Mouse (Mus musculus): Measurements from ENCODE around the gene Nfu1.
"Not testable (repeated sequence)": the region's sequence is repeated elsewhere in the genome, so short reads cannot be mapped to it uniquely, and the experiment has no call there.

The Nfu1 gene

DNA sequence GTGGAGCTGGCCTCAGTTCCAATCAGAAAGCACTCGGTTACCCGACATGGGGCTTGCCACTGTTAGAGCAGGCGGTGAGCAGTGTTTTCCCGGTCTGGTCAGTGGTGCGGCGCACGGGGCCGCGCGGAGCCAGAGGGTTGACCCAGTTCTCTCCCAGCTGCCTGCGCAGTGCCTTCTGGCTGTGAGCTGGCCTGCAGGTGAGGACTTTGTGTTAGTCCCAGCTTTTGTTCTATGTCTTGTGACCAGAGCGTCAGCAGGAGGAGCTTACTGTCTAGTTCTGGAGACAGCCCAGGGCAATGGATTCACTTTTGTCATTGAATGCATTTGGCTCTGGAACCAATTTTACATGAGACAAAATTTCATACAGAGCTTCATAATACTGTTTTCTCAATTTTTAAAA is 12.8 kb downstream of the Nfu1 start:
- no peak for DNase-seq (ENCODE audit: low read depth, low spot score)

DNA sequence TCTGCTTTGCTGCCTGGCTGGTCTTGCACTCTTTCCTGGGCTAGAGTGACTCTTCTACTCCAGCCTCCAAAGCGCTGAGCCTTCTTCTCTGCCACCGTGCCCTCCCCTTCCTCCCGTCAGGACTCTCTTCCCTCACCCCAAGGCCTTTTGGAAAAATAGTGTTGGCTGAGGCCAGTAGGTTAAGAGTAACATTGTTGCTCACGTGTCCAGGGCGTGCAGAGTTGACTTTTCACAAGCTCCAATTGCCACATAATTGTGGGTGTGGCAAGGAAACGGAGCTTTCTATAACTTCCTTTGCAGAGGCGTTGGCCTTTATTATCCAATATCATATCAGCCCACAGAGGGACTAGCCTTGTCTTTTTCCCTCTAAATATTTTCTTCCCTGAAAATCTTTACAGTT is 17.9 kb downstream of the Nfu1 start:
- no peak for DNase-seq (ENCODE audit: low read depth, low spot score)

DNA sequence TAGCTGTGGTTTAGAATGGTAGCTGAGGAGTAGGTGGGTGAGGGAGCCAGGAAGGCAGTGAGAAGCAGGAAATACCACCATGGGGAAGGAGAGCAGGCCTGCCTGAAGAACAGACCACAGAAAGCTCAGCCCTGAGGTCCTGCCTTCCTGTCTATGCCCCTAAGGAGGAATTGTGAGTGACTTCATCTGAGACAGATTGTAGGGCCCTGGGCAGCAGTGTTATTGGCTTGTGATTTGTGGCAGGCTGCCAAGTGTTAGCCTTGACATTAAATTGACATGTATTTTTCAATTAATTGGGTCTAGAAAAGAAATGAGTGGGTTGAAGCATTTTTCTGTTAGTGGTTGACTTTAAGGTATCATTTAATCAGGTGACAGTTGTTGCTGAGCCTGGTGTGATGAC is 19.8 kb downstream of the Nfu1 start:
- DNase-seq (ENCODE audit: low read depth, low spot score) = no peak

DNA sequence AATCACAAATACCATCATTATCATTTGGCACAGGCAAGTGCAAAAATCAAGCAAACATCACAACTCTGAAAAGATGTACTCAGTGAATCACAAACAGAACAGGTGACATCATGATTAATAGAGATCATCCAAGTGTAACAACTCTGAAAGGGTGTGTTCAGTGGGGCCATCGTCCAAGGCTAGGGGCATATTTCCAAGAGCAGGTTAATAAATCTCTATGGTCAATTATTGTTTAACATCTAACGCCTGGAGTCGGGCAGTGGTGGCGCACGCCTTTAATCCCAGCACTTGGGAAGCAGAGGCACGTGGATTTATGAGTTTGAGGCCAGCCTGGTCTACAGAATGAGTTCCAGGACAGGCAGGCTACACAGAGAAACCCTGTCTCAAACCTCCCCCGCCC is 22.3 kb downstream of the Nfu1 start:
- DNase-seq (ENCODE audit: low read depth, low spot score) = not testable (repeated sequence)

DNA sequence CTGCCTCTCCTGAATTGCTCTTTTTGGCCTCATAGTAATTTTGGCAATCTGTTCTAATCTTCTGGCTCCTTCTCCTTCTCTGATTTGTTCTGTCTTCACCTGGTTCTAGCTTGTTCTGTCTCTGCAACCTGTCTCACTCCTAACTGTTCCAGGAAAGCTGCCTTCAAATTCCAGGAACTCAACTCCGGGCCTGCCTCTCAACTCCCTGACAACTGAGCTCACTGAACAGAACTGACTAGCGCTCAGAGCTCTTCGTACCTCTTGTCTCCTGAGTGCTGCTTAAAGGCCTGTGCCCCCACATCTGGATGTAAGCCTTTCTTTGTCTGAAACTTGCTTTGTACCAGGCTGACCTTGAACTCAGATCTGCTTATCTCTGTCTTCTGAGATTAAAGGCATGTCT is 23.4 kb downstream of the Nfu1 start:
- no peak for DNase-seq (ENCODE audit: low read depth, low spot score)

DNA sequence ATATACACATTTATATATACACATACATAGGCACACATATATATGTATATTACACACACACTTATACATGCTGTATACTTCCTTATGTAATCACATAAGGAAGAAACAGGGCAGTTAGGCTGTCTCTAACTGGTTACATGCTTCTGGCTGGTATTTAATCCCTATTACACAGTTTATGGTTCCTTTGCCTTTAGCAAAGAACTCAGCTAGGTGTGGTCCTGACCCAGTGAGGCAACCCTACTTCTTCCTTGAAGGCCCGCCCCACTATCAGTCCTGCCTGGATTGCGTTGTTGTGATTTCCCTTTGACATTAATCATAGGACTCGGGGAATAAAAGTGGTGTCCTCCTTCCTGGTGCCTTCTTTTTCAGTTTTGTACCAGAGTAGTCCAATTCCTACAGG is 25.4 kb downstream of the Nfu1 start:
- DNase-seq (ENCODE audit: low read depth, low spot score) = no peak

DNA sequence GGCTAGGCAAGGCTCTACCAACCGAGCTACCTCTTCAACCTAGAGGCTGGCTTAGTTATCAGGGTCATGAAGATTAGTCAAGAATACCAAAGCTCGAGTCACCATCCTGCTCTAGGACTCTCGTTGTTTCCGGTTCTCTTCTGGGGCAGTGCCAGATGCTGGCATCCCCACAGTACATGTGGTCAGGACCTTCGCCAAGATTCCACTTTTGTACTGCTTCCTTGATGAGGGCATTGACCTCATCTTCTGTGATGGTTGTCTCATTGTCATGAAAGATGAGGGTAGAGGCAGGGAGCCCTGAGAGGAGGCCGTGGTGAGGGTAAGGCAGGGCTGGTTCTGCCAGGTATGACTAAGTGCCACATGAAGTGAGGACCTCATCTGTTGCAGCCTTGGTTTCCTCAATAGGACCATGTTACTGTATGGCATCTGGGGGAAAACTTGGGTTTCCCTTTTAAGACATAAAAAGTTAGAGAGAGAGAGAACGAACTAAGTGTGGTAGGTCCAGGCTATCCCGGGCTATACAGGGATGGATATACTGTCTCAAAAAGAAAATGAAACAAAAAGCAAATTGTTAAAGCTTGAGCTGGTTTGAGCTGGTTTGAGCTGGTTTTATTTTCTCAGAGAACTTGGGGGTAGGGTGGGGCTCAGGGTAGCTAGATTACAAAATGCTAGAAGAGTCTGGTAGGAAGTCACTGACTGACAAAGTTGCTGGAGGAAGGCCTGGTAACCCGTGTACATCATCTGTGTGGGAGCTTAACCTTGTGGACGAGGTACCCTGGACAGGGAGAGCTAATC is 29.0 kb downstream of the Nfu1 start:
- DNase-seq (ENCODE audit: low read depth, low spot score) = no peak

DNA sequence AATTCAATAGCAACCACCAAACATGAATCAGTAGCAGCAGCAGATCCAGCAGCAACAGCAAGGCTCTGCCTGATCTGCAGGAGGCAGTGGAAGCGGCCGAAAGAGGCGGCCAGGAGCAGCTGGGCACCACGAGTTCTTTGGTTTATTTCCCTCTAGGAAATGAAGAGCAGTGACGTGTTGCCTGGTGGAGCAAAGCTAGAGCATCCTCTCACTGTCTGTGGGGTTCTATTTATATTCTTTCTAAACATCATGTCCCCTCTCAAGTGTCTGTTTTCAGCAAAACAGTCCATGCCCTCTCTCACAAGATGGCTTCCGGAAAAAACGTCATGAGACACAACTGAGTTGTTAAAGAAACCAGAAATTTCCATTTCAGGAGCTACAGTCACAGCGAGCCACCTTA is 30.1 kb downstream of the Nfu1 start:
- no peak for DNase-seq (ENCODE audit: low read depth, low spot score)

DNA sequence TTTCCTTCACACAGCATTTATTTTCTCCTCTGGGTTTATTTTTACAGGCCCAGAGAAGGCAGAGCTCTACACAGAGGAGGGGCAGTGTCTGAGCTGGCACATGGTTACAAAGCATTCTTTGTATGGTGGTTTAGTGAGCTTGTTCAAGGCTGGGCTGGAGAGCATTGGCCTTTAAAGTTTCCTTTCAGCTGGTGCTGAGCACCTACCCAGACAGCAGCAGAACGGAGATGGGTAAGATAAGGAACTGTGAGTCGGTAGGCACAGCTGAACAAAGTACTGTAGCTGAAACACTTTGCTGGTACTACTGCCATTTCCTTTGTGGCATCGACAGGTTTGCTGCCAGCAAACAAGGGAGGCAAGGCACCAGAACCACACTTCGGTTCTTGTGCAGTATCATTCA is 31.9 kb downstream of the Nfu1 start:
- no peak for DNase-seq (ENCODE audit: low read depth, low spot score)

DNA sequence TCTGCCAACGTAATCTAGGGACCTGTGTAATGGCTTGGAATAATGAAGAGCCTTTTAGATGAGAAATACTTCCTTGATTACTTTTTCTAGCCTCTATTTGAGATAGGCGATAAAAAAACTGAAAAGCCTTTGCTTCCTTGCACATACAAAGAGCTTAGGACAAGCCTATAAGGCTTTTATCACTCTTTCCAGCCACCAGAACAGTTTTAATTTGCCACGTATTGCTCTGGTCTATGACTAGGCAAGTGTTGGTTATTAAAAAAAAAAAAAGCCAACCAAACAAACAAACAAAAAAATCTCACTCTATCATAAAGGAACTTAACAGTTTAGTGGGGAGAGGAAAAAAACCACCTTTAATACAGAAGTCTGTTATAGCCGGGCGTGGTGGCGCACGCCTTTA is 32.4 kb downstream of the Nfu1 start:
- no peak for DNase-seq (ENCODE audit: low read depth, low spot score)

DNA sequence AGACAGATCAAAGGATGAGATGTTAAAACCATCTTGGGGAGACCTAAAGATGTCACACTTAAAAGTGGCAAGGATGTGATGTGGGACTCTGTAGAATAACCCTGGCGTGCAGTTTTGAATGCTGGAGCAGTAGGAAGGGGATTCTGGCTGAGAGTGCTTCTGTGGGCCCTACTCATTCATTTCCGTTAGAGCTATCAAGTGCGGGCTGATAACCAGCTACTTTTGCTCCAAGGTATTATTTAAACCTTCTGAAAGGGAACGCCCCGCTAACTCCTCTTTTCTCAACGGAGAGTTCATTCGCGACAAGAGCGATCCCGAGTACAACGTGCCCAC is 32.9 kb downstream of the Nfu1 start:
- no peak for DNase-seq (ENCODE audit: low read depth, low spot score)

DNA sequence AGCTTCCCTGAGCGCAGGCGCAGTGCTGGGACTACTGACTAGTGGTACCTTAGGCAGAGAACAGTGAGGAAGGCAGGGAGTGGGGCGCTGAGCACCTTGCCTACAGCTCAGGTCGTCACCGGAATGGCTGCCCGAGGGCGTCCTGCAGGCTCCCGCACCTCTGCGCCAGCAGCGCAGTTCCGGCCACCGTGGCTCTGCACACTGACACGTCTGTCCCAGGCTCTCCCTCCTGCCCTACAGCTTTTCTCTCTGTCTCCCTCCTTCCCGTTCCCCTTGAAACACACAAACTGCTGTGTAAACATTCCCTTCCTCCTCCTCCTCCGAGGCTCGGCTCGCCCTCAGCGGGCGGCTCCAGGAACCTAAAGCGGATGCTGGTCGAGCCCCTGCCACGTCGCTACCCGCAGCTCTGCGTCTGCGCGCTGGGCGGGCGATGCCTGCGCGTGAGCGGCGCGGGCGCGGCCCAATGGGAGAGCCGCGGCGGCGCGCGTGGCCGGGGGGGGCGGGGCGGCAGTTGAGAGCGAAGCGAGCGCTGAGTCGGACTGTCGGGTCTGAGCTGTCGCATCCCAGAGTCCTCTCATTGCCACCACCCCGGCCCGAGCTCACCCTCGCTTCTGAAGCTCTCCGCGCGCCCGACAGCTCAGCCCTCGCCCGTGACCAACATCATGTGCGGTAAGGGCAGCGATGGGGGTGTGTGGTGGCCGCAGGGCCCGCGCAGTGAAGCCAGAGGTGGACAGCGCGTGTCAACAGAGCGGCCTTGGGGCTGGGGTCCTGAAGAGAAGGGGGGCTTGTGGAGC is 33.5 kb downstream of the Nfu1 start, which contains the start of gene Gfpt1:
Gene Gfpt1, plus strand, starts transcription at position 510 of the 794 bp plus-strand sequence.
- peak; percentile 81 for DNase-seq (ENCODE audit: low read depth, low spot score)

DNA sequence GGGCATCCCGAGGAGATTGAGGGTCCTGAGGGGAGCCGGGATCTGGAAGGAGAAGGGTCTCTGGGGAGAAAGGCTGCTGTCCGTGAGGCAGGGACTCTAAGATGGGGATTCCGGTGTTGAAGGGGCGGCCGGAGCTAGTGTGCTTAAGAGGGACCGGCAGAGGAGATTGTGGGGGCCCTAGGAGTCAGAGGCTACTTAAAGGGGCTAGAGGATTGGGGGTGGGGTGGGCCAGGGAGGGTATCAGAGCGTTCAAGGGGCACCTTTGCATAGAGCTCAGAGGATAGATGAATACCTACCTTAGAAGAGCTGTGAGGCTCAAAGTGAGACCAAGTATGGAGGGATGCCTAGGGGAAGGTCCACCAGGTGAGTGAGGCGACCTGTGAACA is 34.1 kb downstream of the Nfu1 start:
- DNase-seq (ENCODE audit: low read depth, low spot score) = no peak

DNA sequence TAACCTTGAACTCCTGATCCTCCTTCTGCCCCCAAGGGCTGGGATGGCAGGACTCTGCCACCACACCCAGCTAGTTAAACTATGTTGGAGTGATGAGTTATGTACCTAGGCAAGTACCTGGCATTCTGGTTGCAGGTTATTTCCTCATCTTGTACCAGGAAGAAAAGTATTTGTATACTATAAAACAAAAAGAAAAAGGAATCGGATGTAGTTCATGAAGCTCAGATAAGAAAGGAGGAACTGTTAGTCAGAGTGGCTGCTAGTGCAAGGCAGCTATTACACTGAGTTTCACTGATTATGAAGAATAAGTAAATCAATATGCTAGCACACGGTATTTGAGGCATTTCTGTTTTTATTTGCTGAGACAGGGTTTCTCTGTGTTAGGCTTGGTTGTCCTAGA is 35.9 kb downstream of the Nfu1 start:
- no peak for DNase-seq (ENCODE audit: low read depth, low spot score)

DNA sequence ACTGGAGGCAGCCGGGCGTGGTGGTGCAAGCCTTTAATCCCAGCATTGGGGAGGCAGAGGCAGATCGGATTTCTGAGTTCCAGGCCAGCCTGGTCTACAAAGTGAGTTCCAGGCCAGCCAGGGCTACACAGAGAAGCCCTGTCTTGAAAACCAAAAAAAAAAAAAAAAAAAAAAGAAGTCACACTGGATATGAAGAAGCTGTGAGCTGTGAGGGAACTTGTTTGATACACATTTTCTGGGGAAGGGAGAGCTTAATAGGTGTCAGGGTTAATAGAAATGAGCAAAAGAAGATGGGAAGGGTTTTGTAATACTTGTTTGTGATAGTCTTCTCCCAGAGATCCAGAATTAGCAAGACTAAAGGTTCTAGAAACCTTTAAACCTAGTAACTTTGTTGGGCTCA is 36.5 kb downstream of the Nfu1 start:
- DNase-seq (ENCODE audit: low read depth, low spot score) = no peak

DNA sequence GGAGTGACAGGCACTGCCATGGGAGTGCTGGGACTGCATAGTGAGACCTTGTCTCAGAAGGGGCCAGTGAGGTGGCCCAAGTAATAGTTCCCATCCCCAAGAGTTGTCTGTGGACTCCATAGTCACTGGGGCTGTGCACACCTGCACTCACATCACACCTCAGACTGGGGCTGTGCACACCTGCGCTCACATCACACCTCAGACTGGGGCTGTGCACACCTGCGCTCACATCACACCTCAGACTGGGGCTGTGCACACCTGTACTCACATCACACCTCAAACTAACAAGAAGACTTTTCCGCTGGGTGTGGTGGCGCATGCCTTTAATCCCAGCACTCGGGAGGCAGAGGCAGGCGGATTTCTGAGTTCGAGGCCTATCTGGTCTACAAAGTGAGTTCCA is 39.7 kb downstream of the Nfu1 start:
- not testable (repeated sequence) for DNase-seq (ENCODE audit: low read depth, low spot score)

DNA sequence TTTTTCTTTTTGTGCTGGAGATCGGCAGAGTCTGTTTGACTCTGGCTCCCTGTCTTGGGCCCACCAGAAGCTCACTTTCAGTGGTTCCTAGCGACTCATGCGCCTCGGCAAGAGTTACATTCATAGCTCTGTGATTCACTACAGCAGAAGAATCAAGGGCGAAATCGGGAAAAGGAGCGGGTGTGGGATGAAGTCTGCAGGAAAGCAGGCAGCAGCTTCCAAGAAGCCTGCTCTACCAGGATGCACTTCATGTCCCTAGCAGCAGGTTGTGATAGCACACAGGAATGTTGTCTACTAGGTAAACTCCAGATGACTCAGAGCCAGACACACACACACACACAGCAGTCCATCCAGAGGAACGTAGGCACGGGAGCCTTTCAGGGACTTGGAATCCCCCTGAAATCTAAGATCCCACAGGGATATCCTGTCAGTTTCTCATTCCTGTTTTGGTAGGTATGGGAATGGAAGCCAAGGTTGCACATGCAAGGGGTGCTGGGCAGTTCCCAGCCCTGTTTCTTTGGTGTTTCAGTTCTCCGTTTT is 42.9 kb downstream of the Nfu1 start:
- no peak for DNase-seq (ENCODE audit: low read depth, low spot score)

DNA sequence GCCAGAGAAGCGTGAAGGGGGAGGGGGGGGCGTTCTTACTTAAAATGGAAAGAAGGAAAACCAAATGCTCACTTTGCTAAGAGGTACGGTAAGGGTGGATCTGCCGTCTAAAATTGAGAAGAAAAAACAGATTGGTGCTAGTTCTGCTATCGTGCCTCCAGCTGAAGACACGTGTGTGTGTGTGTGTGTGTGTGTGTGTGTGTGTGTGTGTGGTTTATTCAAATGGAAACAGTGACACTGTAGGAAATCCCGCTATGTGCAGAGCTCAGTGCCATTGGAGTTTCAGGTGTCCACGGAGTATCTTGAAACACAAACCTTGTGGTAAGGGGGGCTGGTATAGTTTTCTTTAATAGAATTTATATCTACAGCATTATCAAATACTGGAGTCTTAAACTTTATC is 45.2 kb downstream of the Nfu1 start:
- DNase-seq (ENCODE audit: low read depth, low spot score) = no peak

DNA sequence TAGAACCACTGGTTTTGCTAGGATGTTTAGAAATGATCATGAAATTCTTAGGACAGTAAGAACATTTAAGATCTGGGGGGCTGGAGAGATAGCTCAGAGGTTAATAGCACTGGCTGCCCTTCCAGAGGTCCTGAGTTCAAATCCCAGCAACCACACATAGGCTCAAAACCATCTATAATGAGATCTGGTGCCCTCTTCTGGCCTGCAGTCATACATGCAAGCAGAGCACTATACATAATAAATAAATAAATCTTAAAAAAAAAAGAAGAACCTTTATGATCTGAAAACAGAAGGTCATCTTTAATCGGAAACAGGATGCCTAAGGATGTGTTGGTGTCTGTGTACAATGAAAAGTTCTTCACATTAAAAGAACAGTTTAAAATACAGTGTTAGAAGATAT is 50.7 kb downstream of the Nfu1 start:
- no peak for DNase-seq (ENCODE audit: low read depth, low spot score)

DNA sequence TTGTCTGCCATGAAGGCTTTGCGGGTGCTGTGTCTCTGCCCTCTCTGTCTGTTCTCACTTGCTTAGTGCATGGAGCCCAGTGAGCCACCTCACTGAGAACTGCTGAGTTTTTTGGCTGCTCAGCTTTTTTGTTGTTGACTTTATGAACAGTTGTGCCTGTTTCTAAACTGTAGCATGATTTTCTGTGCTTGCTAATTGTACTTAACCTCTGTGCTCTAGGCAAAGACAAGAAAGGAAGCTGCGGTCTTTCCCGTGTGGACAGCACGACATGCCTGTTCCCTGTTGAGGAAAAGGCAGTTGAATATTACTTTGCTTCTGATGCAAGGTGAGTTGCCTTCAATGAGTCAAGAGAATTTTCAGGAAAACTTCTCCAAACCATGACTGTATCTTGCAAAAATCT is 54.5 kb downstream of the Nfu1 start:
- DNase-seq (ENCODE audit: low read depth, low spot score) = no peak

DNA sequence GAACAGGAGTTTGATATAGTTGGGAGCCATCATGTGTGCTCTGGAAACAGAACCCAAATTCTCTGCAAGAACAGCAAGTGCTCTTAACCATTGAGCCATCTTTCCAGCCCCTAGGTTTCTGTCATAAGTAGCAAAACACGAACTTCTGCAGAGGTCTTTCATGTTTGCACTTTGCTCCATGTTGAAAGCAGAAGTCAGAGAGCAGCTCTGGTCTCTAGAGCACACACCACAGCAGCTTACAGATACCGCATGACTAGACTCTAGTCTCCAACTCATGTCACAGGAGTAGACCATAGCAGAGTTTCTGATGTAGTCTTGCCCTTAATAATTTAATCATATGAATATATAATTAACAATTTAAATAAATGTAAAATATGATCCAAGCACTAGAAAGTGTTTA is 59.2 kb downstream of the Nfu1 start:
- no peak for DNase-seq (ENCODE audit: low read depth, low spot score)

DNA sequence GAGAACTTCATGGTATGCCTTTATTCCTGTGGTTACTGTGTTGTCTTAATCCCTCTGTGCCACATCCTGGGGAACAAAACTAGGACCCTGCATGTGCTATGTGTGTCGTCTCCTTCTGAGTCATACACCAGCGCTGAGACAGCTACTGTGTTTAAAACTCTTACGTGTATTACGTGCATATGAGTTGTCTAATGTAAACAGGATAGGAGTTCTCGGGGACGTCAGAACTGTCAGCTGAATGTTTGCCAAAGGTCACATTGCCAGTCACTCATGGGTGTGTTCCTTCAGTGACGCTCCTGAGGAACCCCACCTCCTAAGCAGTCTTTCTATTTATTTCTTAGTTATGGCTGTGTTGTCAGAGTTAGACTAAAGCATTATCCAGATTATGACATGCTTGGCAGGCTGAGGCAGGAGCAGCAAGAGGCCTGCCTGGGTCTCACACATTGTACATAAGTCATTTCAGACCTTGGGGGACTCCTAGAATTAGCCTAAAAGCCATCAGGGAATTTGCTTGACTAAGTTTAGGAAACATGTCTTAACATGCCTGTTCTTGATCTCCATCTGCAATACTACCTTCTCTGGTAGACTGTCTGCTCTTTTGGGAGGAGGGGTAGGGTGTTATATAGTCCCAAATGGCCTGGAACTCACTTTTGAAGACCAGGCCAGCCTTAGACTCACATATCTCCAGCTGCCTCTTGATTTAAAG is 60.3 kb downstream of the Nfu1 start:
- DNase-seq (ENCODE audit: low read depth, low spot score) = no peak
